9 mouse cellular contexts compared by ENCODE assay signal in the genomic region with DNA sequence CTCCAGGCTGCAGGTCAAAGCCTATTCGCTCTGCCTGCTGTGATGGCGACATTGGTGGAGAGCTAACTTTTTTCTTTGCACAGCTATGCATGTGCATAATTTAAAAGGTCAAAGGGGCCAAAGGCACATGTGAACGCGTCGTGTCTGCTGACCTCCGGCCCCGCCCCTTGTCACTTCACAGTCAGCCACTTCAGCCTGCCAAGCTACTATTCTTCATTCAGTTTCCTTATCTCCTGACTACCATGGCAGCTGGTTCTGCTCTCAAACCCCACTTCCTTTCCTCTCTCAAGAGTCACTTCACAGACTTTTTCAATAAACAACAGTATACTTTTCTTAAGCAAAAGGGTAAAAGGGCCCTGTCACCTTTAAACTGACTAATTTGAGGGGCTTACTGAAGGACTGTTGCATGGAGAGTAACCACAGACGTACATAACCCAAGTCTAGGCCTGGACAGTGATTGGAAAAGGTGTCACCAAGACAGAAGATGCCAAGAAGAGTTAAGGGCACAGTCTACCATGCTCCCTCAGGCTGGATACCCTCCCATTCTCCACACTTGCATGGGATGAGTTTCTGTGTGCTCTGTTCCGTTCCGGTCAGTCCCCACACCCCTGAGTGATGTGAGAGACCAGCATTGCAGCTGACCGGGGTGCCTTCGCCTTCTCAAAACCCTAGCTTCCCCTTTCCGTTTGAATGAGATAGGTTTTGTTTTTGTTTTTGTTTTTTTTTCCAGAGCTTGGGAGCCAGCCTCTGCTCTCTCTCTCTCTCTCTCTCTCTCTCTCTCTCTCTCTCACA. TPM values are rescaled to one million over a fixed set of nuclear protein-coding genes. Genes with fewer than 3 reads are reported as not detected.
DNase-seq lines count a peak whose midpoint lies in the region; ATAC-seq lines count a peak whose summit lies in the region.
"Had no signal": no experiment of that assay in that cellular context is flagged by ENCODE, and none has a peak within 500 bp of the region (broad histone marks: within the 10 kb centered on the region; RNA-seq: fewer than 3 reads in every experiment).

No protein-coding gene starts in this region.

- no peak overlapping the region for H3K4me3 ChIP-seq in embryonic facial prominence, embryonic 10.5 days
- H3K4me3 ChIP-seq: midbrain, embryonic 12.5 days had no signal

- no peaks in the 10 kb centered on the region for H3K27me3 ChIP-seq in embryonic facial prominence, embryonic 10.5 days (replicated peaks; ENCODE audit: low read depth, poor library complexity, severe bottlenecking)
- H3K27me3 ChIP-seq: midbrain, embryonic 12.5 days had no signal

- ATAC-seq in cerebellum, adult (ENCODE audit: insufficient number of reproducible peaks, low FRiP score, low TSS enrichment): no peak

- H3K9me3 ChIP-seq in embryonic facial prominence, embryonic 10.5 days: no peaks in the 10 kb centered on the region
- H3K9me3 ChIP-seq: midbrain, embryonic 12.5 days had no signal

- no peak overlapping the region for H3K27ac ChIP-seq in embryonic facial prominence, embryonic 10.5 days (replicated peaks)
- H3K27ac ChIP-seq: midbrain, embryonic 12.5 days had no signal

- H3K36me3 ChIP-seq in embryonic facial prominence, embryonic 10.5 days (replicated peaks): no peaks in the 10 kb centered on the region
- H3K36me3 ChIP-seq: midbrain, embryonic 12.5 days had no signal

- DNase-seq in testis, postnatal 10 days (ENCODE audit: low spot score): peak; percentile 45
- no peak for DNase-seq in testis, postnatal 14 days (ENCODE audit: low spot score)
- peak; percentile 51 for DNase-seq in heart, postnatal 4 days
- peak; percentile 74 for DNase-seq in lung, postnatal 10 days
- DNase-seq in thymus, postnatal 4 days: peak; percentile 61
- DNase-seq in right cerebral cortex, postnatal 36 days (ENCODE audit: low spot score in 2 of 2): no peak
- DNase-seq in embryonic facial prominence, embryonic 10.5 days (ENCODE audit: low spot score): no peak

- peaks cover 17% of the 10 kb centered on the region for H3K4me1 ChIP-seq in embryonic facial prominence, embryonic 10.5 days

- 66% methylated on average over 13 of the region's 13 CpGs for WGBS in embryonic facial prominence, embryonic 10.5 days

RNA-seq across cellular contexts. Expression of a gene that starts 10.3 kb away (rescaled TPM):
- 1,000 to 10,000 TPM; 1,136 TPM for total RNA-seq in heart, postnatal 4 days (2021)
- polyA plus RNA-seq in embryonic facial prominence, embryonic 10.5 days (2016; fragmentation: Nextera tagmentation; extraction: Ambion mirVana): 2,643 and 3,168 TPM in 2 replicates

RNA-seq across cellular contexts. Expression of a gene that starts 30.0 kb away (rescaled TPM):
- total RNA-seq in heart, postnatal 4 days (2021): not detected
- 0.31 TPM in 1 of 2 replicates, not detected in the other for polyA plus RNA-seq in embryonic facial prominence, embryonic 10.5 days (2016; fragmentation: Nextera tagmentation; extraction: Ambion mirVana)

RNA-seq across cellular contexts. Expression of a gene that starts 35.1 kb away (rescaled TPM):
- 10 to 100 TPM; 22.9 to 23.8 TPM for total RNA-seq in heart, postnatal 4 days (2021)
- 49.3 and 50.6 TPM in 2 replicates for polyA plus RNA-seq in embryonic facial prominence, embryonic 10.5 days (2016; fragmentation: Nextera tagmentation; extraction: Ambion mirVana)

RNA-seq across cellular contexts. Expression of a gene that starts 35.1 kb away (rescaled TPM):
- total RNA-seq in heart, postnatal 4 days (2021): 10 to 100 TPM; 12.2 to 12.8 TPM
- 17.6 and 19.2 TPM in 2 replicates for polyA plus RNA-seq in embryonic facial prominence, embryonic 10.5 days (2016; fragmentation: Nextera tagmentation; extraction: Ambion mirVana)

Comparison
In these comparisons a context has a peak if more than half of its experiments do, and no peak if none do; other contexts are left out.
1. DNase-seq: peak in testis, postnatal 10 days (single experiment), heart, postnatal 4 days (single experiment), lung, postnatal 10 days (single experiment) and thymus, postnatal 4 days (single experiment); none in testis, postnatal 14 days (single experiment), right cerebral cortex, postnatal 36 days (0 of 2) and embryonic facial prominence, embryonic 10.5 days (single experiment).